ENCODE assay signal across 9 mouse cellular contexts in the genomic region with DNA sequence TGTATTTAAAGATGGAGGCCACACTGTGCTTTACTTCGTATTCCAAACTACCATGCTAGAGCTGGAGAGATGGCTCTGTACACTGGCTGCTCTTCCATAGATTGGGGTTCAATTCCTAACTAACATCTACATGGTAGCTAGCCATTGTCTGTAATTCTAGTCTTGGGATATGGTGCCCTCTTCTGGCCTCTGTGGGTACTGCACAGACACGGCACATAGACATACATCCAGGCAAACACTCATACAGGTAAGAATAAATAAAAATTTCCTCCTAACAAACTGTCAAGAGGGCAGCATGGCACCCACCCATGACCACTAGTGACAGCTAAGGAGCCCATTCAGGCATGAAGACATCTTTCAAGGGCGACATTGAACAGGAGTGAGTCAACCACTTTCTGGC. TPM values are rescaled to one million over a fixed set of nuclear protein-coding genes. Genes with fewer than 3 reads are reported as not detected.
A peak's percentile ranks its signal among the peaks of the same experiment; 100 is the strongest.
DNase-seq lines count a peak whose midpoint lies in the region; ATAC-seq lines count a peak whose summit lies in the region.
"Had no signal": no experiment of that assay in that cellular context is flagged by ENCODE, and none has a peak within 500 bp of the region (broad histone marks: within the 10 kb centered on the region; RNA-seq: fewer than 3 reads in every experiment).

No protein-coding gene starts in this region.

- peaks cover 19% of the 10 kb centered on the region for H3K36me3 ChIP-seq in intestine, embryonic 16.5 days (ENCODE audit: control insufficient read depth, insufficient read depth, low read length)
- peaks cover 25% of the 10 kb centered on the region for H3K36me3 ChIP-seq in midbrain, embryonic 11.5 days (ENCODE audit: control insufficient read depth, insufficient read depth, low read length)

- peak; percentile 91 for DNase-seq in heart, adult 11 months
- no peak for DNase-seq in heart, postnatal 25 days (ENCODE audit: low spot score)
- DNase-seq in cerebellum, adult 9-10 months = peak; percentile 87
- DNase-seq in frontal cortex, postnatal 10 days (ENCODE audit: low spot score in 2 of 2) = peak; percentile 41 to 76
- DNase-seq in left cerebral cortex, postnatal 14 days (ENCODE audit: low spot score in 2 of 2) = peak; percentile 86 to 88
- peak; percentile 98 for DNase-seq in midbrain, embryonic 11.5 days (ENCODE audit: low spot score, missing footprints)
- peak; percentile 43 for DNase-seq in skeletal muscle tissue, adult 2 months (ENCODE audit: low read depth, low spot score)

- H3K9ac ChIP-seq in intestine, embryonic 16.5 days (ENCODE audit: low read depth, low read length) = no peak overlapping the region
- H3K9ac ChIP-seq in midbrain, embryonic 11.5 days (ENCODE audit: low read length) = no peak overlapping the region

- H3K4me1 ChIP-seq in intestine, embryonic 16.5 days (ENCODE audit: control insufficient read depth, insufficient read depth, low read length) = no peaks in the 10 kb centered on the region
- H3K4me1 ChIP-seq in midbrain, embryonic 11.5 days (ENCODE audit: control insufficient read depth, insufficient read depth, low read length) = no peaks in the 10 kb centered on the region

- no peaks in the 10 kb centered on the region for H3K9me3 ChIP-seq in intestine, embryonic 16.5 days (ENCODE audit: control insufficient read depth, low read length)
- H3K9me3 ChIP-seq in midbrain, embryonic 11.5 days (ENCODE audit: control insufficient read depth, low read length) = no peaks in the 10 kb centered on the region

- H3K27me3 ChIP-seq in intestine, embryonic 16.5 days (replicated peaks; ENCODE audit: control insufficient read depth, insufficient read depth, low read length) = no peaks in the 10 kb centered on the region
- H3K27me3 ChIP-seq in midbrain, embryonic 11.5 days (ENCODE audit: control insufficient read depth, insufficient read depth, low read length) = no peaks in the 10 kb centered on the region

- H3K27ac ChIP-seq in intestine, embryonic 16.5 days (ENCODE audit: low read length) = no peak overlapping the region
- H3K27ac ChIP-seq in midbrain, embryonic 11.5 days (ENCODE audit: low read depth, low read length) = no peak overlapping the region

- no peak overlapping the region for H3K4me2 ChIP-seq in intestine, embryonic 16.5 days (ENCODE audit: low read depth, low read length)
- H3K4me2 ChIP-seq in midbrain, embryonic 11.5 days = no peak overlapping the region

- intact Hi-C loops in heart, postnatal 25 days (cut with DNase I) = loop anchor here (1.0 to 5.0 kb wide), 4 partner anchors 30 to 176 kb away; partner anchors contain the start of genes Foxm1 and Rhno1
- intact Hi-C loops in left cerebral cortex, postnatal 14 days (cut with DNase I) = loop anchor here (2.0 to 5.0 kb wide), 2 partner anchors 49 to 92 kb away; partner anchors contain the start of genes Foxm1 and Rhno1

- 15% methylated on average over 3 of the region's 3 CpGs for WGBS in intestine, embryonic 16.5 days
- 14% methylated on average over 3 of the region's 3 CpGs for WGBS in midbrain, embryonic 11.5 days

- ATAC-seq in intestine, embryonic 16.5 days = peak; percentile 57
- peak; percentile 43; the same call in 1 of the 2 replicates for ATAC-seq in midbrain, embryonic 11.5 days (ENCODE audit: low FRiP score)

- no peak overlapping the region for H3K4me3 ChIP-seq in intestine, embryonic 16.5 days (ENCODE audit: low read length)
- no peak overlapping the region for H3K4me3 ChIP-seq in midbrain, embryonic 11.5 days (ENCODE audit: low read depth, low read length)
- H3K4me3 ChIP-seq: myocyte had no signal

RNA-seq across cellular contexts. Expression of gene Nrip2, which starts 12.0 kb away (rescaled TPM):
- 1 to 10 TPM; 1.1 to 2.4 TPM for total RNA-seq in heart, postnatal 25 days (2021)
- 5.3 and 5.7 TPM in 2 replicates for polyA plus RNA-seq in intestine, embryonic 16.5 days (2015; fragmentation: Nextera tagmentation; extraction: Ambion mirVana)
- 1 to 10 TPM; 7.8 to 8.0 TPM for total RNA-seq in left cerebral cortex, postnatal 14 days (2021)
- 2.2 and 2.7 TPM in 2 replicates for polyA plus RNA-seq in midbrain, embryonic 11.5 days (2014; fragmentation: Nextera tagmentation; extraction: Ambion mirVana)

RNA-seq across cellular contexts. Expression of gene Itfg2, which starts 13.6 kb away (rescaled TPM):
- total RNA-seq in heart, postnatal 25 days (2021) = 10 to 100 TPM; 17.1 to 18.8 TPM
- polyA plus RNA-seq in intestine, embryonic 16.5 days (2015; fragmentation: Nextera tagmentation; extraction: Ambion mirVana) = 26.1 and 26.6 TPM in 2 replicates
- 10 to 100 TPM; 17.5 to 24.4 TPM for total RNA-seq in left cerebral cortex, postnatal 14 days (2021)
- polyA plus RNA-seq in midbrain, embryonic 11.5 days (2014; fragmentation: Nextera tagmentation; extraction: Ambion mirVana) = 26.3 and 27.2 TPM in 2 replicates

RNA-seq across cellular contexts. Expression of gene Fkbp4, which starts 27.4 kb away (rescaled TPM):
- 100 to 1,000 TPM; 368 to 372 TPM for total RNA-seq in heart, postnatal 25 days (2021)
- 461 and 516 TPM in 2 replicates for polyA plus RNA-seq in intestine, embryonic 16.5 days (2015; fragmentation: Nextera tagmentation; extraction: Ambion mirVana)
- total RNA-seq in left cerebral cortex, postnatal 14 days (2021) = 100 to 1,000 TPM; 112 TPM
- 559 and 584 TPM in 2 replicates for polyA plus RNA-seq in midbrain, embryonic 11.5 days (2014; fragmentation: Nextera tagmentation; extraction: Ambion mirVana)

RNA-seq across cellular contexts. Expression of gene Gm44596, which starts 35.8 kb away (rescaled TPM):
- total RNA-seq in heart, postnatal 25 days (2021) = not detected
- polyA plus RNA-seq in intestine, embryonic 16.5 days (2015; fragmentation: Nextera tagmentation; extraction: Ambion mirVana) = not detected in 2 replicates
- not detected for total RNA-seq in left cerebral cortex, postnatal 14 days (2021)
- not detected in 2 replicates for polyA plus RNA-seq in midbrain, embryonic 11.5 days (2014; fragmentation: Nextera tagmentation; extraction: Ambion mirVana)
- polyA plus RNA-seq: myocyte had no signal

RNA-seq across cellular contexts. Expression of gene Tex52, which starts 35.9 kb away (rescaled TPM):
- total RNA-seq in heart, postnatal 25 days (2021) = not detected
- 0.22 TPM in 1 of 2 replicates, not detected in the other for polyA plus RNA-seq in intestine, embryonic 16.5 days (2015; fragmentation: Nextera tagmentation; extraction: Ambion mirVana)
- total RNA-seq in left cerebral cortex, postnatal 14 days (2021) = under 1 TPM in 1 of 2 experiments, not detected in 1; 0.63 TPM
- 0.25 and 0.44 TPM in 2 replicates for polyA plus RNA-seq in midbrain, embryonic 11.5 days (2014; fragmentation: Nextera tagmentation; extraction: Ambion mirVana)
